Mouse (Mus musculus) left cerebral cortex, postnatal 10 days (tissue): ENCODE measurements around the gene Dynlrb2. TPM values are rescaled to one million over a fixed set of nuclear protein-coding genes. Genes with fewer than 3 reads are reported as not detected.
A peak's percentile ranks its signal among the peaks of the same experiment; 100 is the strongest.

ENCODE experiments used
- DNase-seq, 2 experiments: peaks; one replicate each; pipeline ENCODE4 v3.0.0; 2021 to 2022; ENCODE audit warnings: low spot score in 2 of 2, mixed read lengths in 1 of 2; ENCODE audit errors: extremely low spot score in 1 of 2
- intact Hi-C: fragments of 180-260 bp; cut with DNase I; formaldehyde crosslinking; loops from one replicate; pipeline ENCODE4 v1.15.1; 2025
- total RNA-seq, 2 experiments: library from RNA; stranded (reverse); gene quantifications; 2 replicates each; pipeline ENCODE4 v1.2.3; 2021

Dynlrb2 gene
- 1 to 10 TPM; 1.0 to 1.5 TPM for total RNA-seq

DNA sequence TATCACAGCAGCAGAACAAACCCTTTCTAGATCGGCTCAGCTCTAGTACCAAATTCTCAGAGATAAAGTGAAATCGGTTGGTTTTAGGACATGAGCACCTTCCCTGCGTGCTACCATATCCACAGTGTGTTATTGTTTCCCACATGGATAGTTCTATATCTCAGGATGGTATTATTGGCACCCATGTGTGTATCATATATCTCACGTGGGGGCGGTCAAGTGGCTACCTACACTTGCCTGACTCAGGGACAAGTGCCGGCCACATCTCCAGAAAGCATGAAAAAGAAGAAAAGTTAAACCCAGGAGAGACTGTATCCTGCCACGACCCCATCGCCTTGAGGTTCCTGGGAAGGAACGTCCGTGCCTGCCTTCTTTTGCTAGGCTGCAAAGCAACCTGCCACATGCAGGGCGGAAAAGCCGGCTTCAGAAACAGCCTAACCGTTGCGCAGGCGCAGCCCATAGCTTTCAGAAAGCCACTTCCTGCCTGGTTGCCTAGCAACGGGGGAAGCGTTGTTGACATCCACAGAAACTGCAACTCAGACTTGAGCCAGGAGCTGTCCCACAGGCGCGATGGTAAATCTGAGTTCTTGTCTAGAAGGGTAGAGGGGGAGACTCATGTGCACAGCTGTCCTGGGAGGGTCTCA lies at the start of gene Dynlrb2:
Dynlrb2 (plus strand) TSS at position 498 of the 644 bp plus-strand sequence.
- peak; percentile 93 to 98 for DNase-seq

DNA sequence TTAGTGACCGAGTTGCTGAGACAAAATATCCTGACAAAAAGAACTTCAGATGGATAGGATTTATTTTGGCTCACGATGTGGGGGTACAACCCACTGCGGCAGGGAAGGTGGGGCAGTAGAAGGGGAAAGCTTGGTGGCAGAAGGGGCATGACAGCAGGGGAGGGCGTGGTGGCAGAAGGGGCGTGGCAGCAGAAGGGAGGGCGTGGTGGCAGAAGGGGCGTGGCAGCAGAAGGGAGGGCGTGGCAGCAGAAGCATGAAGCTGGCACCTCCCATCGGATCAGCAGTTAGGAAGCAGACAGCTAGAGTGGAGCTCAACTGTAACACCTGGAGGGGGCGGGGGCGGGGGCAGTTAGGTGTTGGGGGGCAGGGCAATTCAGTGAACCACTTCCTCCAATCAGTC lies 46.2 kb upstream of the Dynlrb2 start:
- intact Hi-C loops, result no loop called here
- DNase-seq, result peak in 1 of 2 experiments; percentile 20

More for the DNA sequence above, at the start of gene Dynlrb2:
- intact Hi-C loops, result loop anchor here (10.0 kb wide), 1 partner anchor 230 kb away; the partner anchor contains the start of gene Cdyl2

DNA sequence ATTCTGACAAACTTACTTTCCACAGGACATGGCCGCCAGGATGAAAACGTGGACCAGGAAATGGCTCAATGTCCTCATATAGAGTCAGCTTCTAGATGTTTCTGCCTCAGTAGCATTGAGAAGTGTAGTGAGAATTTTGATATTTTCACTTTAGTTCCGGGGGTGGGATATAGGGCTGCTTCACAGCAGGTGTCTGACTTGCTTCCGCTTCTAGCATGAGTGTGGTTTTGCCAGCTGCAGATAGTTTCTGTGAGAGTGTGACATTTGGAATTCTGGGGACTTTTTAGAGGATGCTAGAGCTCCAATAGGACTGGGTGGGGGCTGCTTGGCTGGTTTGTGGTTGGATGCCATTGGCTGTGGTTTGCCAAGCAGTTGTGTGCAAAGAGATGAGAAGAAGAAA lies 43.3 kb upstream of the Dynlrb2 start:
- no peak for DNase-seq
- intact Hi-C loops, result no loop called here

DNA sequence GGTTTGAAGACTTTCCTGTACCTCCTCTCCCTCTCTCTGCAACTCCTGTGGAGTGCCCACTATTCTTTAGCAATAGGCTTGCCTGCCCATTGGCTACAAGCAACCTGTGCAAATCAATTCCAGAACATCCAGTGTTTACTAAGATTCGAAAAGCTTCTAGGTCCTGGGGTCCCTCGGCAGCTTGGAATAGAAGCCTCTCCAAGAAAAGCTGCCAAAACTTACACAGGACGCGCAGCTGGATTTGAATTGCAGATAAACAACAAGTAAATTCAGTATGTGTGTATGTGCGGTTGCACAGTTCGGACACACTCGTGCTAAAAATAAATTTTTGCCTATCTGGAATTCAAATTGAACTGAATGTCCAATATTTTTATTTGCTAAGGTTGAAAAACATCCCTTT lies 38.2 kb upstream of the Dynlrb2 start:
- intact Hi-C loops, result no loop called here
- DNase-seq, result no peak

DNA sequence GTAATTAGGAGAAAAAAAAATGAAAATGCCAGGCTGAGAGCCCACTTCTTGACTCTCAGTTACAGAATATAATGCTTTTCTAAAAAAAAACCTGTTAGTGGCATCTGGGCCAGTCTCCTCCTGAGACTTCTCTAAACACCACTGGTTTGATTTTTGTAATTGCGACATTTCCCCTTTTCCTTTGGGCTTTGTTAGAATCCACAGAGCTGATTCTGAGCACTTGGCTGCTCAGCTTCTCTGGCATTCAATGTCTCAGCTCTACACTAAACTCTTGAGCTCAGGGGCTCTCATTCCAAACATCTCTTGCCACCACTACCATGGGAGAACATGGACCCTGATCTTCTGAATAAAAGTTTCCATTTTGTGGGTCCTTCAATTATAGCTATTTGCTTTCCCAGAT lies 37.7 kb upstream of the Dynlrb2 start:
- DNase-seq, result no peak
- intact Hi-C loops, result no loop called here

DNA sequence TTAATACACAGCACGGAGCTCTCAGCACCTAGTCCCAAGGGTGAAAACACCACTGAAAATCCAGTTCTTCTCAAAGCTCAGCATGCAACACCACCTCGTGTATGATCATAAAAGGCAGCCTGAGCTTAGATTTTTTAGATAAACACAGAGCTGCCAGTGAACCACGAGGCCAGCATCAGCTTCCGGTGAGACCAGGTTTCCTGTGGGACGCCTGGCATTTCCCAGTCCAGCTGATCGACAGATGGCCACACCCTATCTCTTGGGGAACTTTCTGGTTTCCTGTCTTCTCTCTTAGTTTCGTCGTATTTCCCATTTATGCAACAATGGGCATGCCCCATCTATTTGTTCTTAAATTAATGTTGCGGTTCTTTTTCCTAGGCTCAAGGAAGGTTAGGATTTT lies 26.8 kb upstream of the Dynlrb2 start:
- no peak for DNase-seq

DNA sequence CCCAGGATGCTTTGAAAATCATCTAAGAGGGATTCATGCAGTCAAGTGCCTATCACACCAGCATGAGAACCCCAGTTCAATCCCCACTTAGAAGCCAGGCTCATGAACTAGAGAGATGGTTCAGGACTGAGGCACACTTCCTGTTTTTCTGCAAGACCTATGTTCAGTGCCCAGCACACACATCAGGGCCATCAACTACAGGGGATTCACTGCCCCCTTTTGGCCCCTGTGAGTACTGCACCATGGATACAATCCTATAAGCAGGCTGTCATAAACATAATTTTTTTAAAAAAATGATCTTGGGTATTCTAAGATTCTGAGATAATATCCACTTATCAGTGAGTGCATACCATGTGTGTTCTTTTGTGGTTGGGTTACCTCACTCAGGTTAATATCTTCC lies 26.1 kb upstream of the Dynlrb2 start:
- DNase-seq, result no peak
- intact Hi-C loops, result no loop called here

More for the DNA sequence above, 26.8 kb upstream of the Dynlrb2 start:
- intact Hi-C loops, result no loop called here

DNA sequence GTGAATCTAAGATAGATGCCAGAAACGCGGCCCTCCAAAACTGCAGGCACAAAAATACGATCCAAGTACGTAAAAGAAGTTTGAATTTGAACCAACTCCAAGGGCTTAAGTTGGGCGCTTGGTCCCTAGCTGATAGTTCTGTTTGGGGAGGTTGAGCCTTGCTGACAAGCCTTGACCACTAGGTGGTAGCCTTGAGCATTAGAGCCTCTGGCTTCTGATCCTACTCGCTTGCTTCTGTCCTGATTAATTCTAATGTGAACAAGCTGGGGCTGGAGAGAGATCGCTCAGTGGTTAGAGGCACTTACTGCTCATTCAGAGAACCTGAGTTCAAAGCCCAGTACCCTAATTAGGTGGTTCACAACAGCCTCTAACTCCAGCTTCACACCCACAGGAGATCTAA lies 23.9 kb upstream of the Dynlrb2 start:
- peak; percentile 38 to 57 for DNase-seq

DNA sequence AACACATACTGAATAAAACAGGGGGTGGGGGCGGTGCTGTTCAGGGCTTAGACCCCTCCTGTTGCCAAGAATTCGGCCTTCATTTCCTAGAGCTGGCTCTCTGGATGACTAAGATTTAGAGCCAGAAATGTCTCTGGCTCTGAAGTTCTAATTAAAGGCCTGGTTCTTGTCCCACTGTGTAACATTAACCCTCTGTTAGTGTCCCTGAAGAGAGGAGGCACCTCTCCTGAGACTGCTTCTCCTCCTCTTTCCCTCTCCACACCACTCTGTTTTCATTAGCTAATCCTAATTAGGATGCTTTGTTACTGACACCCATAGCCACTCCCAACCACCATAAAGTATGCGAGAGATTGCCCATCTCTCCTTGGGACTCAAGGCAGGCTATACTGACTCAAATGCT lies 22.0 kb upstream of the Dynlrb2 start:
- no peak for DNase-seq
- intact Hi-C loops, result loop anchor here (5.0 kb wide), 1 partner anchor 385 kb away; no protein-coding TSS in a partner anchor

More for the DNA sequence above, 23.9 kb upstream of the Dynlrb2 start:
- intact Hi-C loops, result loop anchor here (5.0 kb wide), 1 partner anchor 386 kb away; no protein-coding TSS in a partner anchor

DNA sequence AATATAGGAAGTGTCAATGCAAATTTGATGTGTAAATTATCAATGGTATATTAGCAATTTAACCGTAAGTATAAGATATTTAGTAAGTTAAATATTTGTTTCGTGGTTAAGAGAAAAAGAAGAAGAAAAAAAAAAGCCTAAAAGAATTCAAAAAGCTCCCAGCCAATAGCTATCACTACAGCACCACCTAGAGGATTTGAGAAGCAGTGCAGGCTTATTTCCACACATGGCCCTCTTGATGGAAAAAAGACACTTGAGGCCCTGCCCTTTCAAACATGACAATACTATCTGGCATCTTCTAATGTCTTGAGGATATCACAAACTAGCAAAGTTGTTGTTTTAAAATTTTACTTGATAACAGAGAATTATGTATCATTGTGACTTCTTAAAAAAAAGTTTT lies 20.7 kb upstream of the Dynlrb2 start:
- intact Hi-C loops, result loop anchor here (5.0 kb wide), 1 partner anchor 383 kb away; no protein-coding TSS in a partner anchor
- no peak for DNase-seq

DNA sequence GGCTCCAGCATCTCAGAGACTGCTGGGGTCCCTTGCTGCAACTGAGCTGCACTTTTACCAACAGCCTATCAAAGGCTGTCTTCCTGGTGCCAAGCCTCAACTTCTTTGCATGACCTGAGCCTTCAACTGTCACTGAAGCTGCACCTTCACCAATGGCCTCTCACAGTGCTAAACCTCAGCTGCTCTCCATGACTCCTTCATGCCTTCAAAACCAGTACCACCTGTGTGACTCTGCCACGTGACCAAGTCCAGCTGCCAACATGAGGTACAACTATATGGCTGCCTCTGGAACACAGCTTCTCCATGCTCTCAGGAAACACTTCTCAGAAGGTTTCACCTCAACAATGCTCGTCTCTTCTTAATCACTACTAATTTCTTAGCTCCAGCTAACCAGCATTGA lies 16.2 kb upstream of the Dynlrb2 start:
- intact Hi-C loops, result no loop called here
- no peak for DNase-seq

DNA sequence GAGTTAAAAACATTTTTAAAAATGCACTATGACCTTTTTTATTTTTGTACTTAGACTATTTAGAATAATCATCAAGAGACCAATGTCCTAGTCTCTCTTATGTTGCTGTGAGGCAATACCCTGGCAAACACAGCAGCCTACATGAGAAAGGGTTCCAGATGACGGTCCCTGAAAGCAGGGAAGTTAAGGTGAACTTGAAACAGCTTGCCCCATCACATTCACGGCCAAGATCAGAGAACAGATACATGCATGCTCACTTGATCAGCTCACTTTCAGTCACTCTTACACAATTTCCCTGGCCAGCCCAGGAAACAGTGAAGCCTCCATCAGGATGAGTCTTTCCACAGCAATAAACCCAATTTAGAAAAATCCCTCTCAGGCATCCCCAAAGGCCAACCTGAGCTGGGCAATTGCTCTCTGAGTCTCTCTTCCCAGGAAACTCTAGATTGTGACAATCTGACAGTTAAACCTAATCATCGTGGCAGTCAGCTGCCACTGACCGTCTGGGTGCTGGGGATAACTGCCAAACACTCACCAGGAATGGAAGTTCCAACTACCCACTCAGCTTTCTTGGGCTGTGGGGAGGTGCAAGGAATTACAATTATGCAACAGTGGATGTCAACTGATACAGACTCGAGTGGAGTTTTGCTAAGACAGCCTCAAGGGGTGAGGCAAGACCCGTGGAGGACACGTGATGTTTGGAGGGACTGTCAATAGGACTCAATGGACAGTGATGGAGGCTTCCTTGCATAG lies 4.5 kb upstream of the Dynlrb2 start:
- intact Hi-C loops, result loop anchor here (10.0 kb wide), 1 partner anchor 235 kb away; the partner anchor contains the start of gene Cdyl2
- no peak for DNase-seq

DNA sequence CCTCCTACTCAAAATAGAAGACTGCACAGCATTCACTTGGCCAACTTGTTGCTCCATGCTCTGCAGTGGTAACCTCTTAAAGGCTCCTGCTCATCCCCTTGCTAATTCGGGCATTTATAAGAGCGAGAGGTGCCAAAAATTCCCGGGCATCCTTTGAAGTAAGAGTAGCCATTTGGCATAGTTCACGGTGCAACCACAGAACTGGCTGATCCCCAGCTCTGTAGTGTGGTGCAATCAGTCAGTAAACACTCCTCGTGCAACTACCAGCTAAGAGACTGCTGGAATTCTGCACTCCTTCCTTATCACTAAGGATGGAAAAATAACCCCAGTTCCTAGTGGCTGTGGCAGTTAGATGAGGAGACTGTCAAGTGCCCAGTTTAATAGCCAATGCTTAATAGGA lies 3.9 kb downstream of the Dynlrb2 start:
- intact Hi-C loops, result loop anchor here (10.0 kb wide), 1 partner anchor 226 kb away; the partner anchor contains the start of gene Cdyl2
- DNase-seq, result no peak

DNA sequence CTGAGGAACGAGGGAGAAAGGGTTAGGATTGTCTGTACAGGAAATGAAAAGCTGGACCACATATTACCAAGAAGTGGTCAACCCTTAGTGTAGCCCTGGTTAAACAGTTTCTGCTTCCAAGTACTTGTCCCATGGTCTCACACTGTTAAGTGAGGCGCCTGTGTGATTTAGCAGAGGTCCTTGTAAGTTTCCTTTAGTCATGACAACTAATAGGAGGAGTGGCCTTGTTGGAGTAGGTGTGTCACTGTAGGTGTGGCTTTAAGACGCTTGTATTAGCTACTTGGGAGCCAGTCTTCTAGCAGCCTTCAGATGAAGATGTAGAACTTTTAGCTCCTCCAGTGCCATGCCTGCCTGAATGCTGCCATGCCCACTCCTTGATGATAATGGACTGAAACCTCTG lies 4.5 kb downstream of the Dynlrb2 start:
- intact Hi-C loops, result loop anchor here (10.0 kb wide), 1 partner anchor 226 kb away; the partner anchor contains the start of gene Cdyl2
- no peak for DNase-seq

DNA sequence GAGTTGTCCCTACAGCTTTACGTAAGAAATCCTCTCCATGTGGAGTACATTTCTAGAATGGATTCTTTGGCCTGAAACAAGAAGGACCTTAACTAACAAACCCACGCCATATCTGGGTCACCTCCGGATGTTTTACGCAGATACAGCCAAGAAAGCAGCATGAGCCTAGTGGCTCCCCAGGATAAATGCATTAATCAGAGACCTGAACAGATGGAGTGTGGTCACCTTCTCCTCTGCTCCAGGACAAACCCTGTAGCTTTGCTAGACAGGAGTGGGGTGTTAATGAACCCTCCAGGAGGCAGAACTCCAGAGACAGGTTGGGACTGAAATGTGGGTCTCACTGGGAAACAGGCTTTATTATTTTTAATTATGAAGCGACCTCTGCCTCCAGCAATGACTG lies 14.9 kb downstream of the Dynlrb2 start:
- intact Hi-C loops, result no loop called here
- DNase-seq, result no peak

DNA sequence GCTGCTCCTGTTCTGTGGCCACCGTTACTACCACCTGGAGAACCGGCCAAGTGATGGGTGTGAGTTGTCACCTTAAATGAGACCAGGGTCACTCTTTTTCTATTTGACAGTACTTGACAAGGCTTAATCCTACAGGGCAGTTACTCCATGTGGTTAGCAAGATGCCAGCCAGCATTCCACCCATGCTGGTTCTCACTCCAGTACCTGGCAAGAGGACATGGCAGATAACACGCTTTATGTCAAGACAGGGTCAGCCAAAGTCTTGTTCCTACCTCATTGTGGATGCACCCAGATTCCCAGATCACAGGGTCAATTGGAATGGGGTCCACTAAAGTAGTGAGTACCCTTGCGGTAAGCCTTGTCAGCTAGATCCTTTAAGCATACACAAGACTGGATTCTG lies 16.4 kb downstream of the Dynlrb2 start:
- intact Hi-C loops, result no loop called here
- no peak for DNase-seq

DNA sequence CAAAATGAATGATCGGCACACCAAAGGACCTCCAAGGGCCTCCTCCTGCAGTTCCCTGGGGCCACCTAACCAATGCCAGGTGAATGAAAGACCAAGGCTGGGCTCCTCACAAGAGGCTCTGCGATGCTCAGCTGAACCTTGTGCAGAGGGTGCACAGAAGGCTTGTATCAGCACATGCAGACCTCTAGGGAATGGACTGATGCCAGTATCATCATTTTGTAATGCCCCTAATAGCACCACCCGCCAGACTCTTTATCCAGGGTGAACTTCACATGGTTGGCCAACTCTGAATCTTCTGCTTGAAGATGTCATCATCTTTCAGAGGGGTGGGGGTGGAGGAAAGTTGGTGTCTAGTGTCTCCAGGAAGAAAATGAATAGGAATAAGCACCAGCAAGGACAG lies 16.9 kb downstream of the Dynlrb2 start:
- DNase-seq, result no peak
- intact Hi-C loops, result no loop called here

DNA sequence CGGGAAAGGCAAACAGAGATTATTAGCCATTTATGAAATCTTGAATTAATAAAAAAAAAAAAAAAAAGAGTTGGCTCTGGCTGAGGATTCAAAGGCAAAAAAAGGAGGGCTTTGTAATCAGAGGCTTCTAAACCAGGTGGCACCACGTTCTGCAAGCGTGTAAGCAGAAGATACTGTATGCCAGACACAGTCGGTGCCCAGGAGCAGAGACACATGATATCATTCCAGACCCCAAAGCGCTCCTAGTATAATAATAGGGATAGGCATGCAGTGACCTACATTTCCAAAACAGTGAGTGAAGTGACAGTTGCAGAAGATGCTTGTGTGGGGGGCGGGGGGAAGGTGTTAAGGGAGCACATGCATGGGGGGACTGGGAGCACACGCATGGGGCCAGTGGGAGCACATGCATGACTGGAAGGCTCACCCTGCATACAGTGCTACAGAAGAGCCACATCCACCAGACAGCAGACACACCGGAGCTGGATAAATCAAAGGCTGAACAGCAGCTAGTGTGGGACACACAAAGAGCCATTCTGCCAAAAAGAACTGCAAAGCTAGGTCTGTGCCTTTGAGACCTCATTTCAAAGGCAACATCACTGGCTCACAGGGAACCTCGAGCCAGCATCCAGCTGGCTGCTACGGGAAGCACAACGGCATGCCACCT lies 17.5 kb downstream of the Dynlrb2 start:
- no peak for DNase-seq
- intact Hi-C loops, result no loop called here

DNA sequence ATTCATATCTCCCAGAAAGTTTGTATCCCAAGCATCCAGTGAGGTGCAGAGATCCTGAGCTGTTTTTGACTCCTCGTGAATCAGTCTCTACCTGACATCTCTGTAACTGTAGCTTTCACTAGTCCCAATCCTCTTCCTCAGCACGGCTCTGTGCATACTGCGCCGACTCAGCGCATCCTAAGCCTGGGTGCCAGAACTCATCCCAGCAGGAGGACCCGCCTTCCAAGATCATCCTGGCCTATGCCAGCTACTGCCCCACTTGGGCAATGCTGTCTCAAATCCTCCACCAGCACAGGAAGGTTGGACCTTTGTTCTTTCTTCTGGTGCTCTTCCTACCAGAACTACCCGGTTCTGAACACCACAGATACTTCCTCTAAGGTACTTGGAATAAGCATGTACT lies 20.1 kb downstream of the Dynlrb2 start:
- DNase-seq, result no peak
- intact Hi-C loops, result no loop called here

DNA sequence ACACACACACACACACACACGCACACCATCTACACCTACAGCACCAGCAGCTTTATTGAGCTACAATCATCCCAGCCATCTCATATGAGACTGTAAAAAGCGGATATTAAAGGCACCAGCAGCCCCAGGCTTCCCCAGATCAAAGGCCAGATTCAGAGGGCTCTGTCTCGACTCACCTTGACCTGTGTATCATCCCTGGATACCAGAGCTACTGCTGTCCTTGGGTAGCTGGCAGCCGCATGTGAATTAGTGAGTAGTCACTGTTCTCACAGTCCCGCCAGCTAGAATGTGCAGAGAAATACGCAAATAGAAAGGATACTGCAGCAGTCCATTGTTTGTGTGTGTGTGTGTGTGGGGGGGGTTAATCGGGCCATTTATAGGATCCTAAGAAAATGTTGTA lies 24.0 kb downstream of the Dynlrb2 start:
- no peak for DNase-seq
- intact Hi-C loops, result no loop called here
